Mouse (Mus musculus) embryonic facial prominence, embryonic 13.5 days (tissue): Measurements from ENCODE around the gene Tctn1. TPM values are rescaled to one million over a fixed set of nuclear protein-coding genes. Genes with fewer than 3 reads are reported as not detected.

ENCODE experiments used
- ATAC-seq: fragments of 200-750 bp; cut with Nextera tagmentation; 2 replicates; pipeline ENCODE4 v1.8.0; 2017; ENCODE audit warnings: low read depth; ENCODE audit not compliant: insufficient number of reproducible peaks, insufficient read depth, low FRiP score, low TSS enrichment
- H3K27ac ChIP-seq: fragments of 300-500 bp; sonication (generic); 2 replicates; pipeline ENCODE4 v1.5.1; 2015; ENCODE audit warnings: moderate library complexity, mild to moderate bottlenecking, inconsistent platforms
- H3K27me3 ChIP-seq: fragments of 300-500 bp; sonication (generic); 2 replicates; pipeline ENCODE4 v1.6.1; 2015; ENCODE audit warnings: mild to moderate bottlenecking, inconsistent platforms
- H3K36me3 ChIP-seq: fragments of 300-500 bp; sonication (generic); 2 replicates; pipeline ENCODE4 v1.6.1; 2015; ENCODE audit warnings: mild to moderate bottlenecking, inconsistent platforms
- H3K4me1 ChIP-seq: fragments of 300-500 bp; sonication (generic); 2 replicates; pipeline ENCODE4 v1.6.1; 2015; ENCODE audit warnings: inconsistent platforms
- H3K4me2 ChIP-seq: fragments of 300-500 bp; sonication (generic); 2 replicates; pipeline ENCODE4 v1.6.1; 2015; ENCODE audit warnings: moderate library complexity, mild to moderate bottlenecking, inconsistent platforms
- H3K4me3 ChIP-seq: fragments of 300-500 bp; sonication (generic); 2 replicates; pipeline ENCODE4 v1.5.1; 2015; ENCODE audit warnings: mild to moderate bottlenecking, inconsistent platforms
- H3K9ac ChIP-seq: fragments of 300-500 bp; sonication (generic); 2 replicates; pipeline ENCODE4 v1.6.1; 2015; ENCODE audit warnings: mild to moderate bottlenecking, inconsistent platforms
- H3K9me3 ChIP-seq: fragments of 300-500 bp; sonication (generic); 2 replicates; pipeline ENCODE4 v1.6.1; 2016; ENCODE audit warnings: inconsistent platforms
- WGBS: fragments of 180-500 bp; shearing (Covaris S2); methylation state at CpG from one replicate; pipeline ENCODE4 v1.1.7; 2015; ENCODE audit warnings: mixed read lengths; 5-methylcytosine and 5-hydroxymethylcytosine counted together
- polyA plus RNA-seq: library from polyadenylated mRNA; unstranded; fragments of >200 nt; fragmentation: Nextera tagmentation; extraction: Ambion mirVana; gene quantifications from 2 replicates; pipeline ENCODE4 v1.2.1, GENCODE M21; 2015

Gene Tctn1
- polyA plus RNA-seq, 1 experiment from 2014 or later: 5.0 TPM

GRCm38 (mm10) chr5:122242521-122243123 is 21.6 kb downstream of the Tctn1 start:
- 78% methylated on average over 6 of the region's 6 CpGs for WGBS
- H3K9ac ChIP-seq: peak overlapping the region; percentile 49; the same call in 1 of the 2 replicates
- H3K4me1 ChIP-seq: peaks cover 15% of the 10 kb centered on the region
- peaks cover 46% of the 10 kb centered on the region for H3K36me3 ChIP-seq
- H3K9me3 ChIP-seq: no peaks in the 10 kb centered on the region
- no peaks in the 10 kb centered on the region for H3K27me3 ChIP-seq
- H3K4me3 ChIP-seq: no peak overlapping the region
- no peak overlapping the region for H3K27ac ChIP-seq
- no peak for ATAC-seq
- no peak overlapping the region for H3K4me2 ChIP-seq

GRCm38 (mm10) chr5:122240989-122241388 is 23.3 kb downstream of the Tctn1 start:
- Histone ChIP-seq H3K36me3 (peaks cover 34% of the 10 kb centered on the region), H3K9me3 (no peaks in the 10 kb centered on the region), H3K4me1 (peaks cover 29% of the 10 kb centered on the region), H3K27me3 (no peaks in the 10 kb centered on the region), H3K4me2 (no peak overlapping the region), H3K27ac (peak overlapping the region; percentile 11; the same call in 1 of the 2 replicates), H3K9ac (no peak overlapping the region), H3K4me3 (no peak overlapping the region)
- WGBS: 41% methylated on average over 1 of the region's 1 CpGs
- ATAC-seq: no peak

DNA sequence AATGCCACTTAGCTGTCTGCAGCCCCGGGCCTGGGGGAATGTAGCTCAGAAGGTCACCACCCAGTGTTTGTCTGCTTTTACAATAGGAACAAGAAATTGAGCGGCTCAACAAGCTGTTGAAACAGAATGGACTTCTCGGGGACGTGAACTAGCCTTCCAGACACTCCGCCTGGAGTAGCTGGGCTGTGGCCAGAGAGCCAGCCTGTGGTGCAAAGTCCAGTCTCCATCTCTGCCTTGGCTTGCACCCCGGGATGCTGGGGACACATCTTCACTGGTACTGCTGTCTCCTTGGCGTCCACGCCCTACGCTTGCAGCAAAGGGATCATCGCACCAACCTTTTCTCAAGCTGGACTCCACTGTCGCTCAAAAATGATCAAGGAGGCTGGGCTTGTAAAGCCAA is 23.7 kb downstream of the Tctn1 start:
- H3K4me2 ChIP-seq: no peak overlapping the region
- H3K36me3 ChIP-seq: peaks cover 34% of the 10 kb centered on the region
- H3K9me3 ChIP-seq: no peaks in the 10 kb centered on the region
- no peak for ATAC-seq
- no peaks in the 10 kb centered on the region for H3K27me3 ChIP-seq
- no peak overlapping the region for H3K9ac ChIP-seq
- WGBS: 90% methylated on average over 11 of the region's 11 CpGs
- peaks cover 34% of the 10 kb centered on the region for H3K4me1 ChIP-seq
- no peak overlapping the region for H3K4me3 ChIP-seq
- H3K27ac ChIP-seq: no peak overlapping the region

DNA sequence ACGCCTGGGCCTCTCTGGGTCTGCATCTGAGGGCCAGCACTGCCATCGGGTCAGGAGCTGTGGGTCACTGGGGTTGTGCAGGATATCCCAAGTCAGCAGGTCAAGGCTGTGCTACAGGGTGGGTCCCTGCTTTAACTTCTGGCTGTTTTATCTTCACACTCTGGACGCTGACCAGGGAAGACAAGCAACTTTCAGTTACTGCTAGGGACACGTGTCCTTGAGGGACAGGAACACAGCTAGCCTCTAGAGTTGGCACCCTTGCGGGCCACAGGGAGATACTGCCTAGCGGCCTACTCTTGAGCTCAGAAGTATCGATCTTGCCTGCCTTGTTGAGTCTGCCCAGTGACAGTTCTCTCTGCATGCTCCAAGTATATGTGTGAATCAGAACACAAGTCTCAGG is 24.6 kb downstream of the Tctn1 start:
- no peaks in the 10 kb centered on the region for H3K9me3 ChIP-seq
- H3K4me2 ChIP-seq: no peak overlapping the region
- 72% methylated on average over 7 of the region's 7 CpGs for WGBS
- H3K9ac ChIP-seq: 0 out of 2 replicates have a peak overlapping the region, but pooled peaks have one; percentile 46
- H3K36me3 ChIP-seq: peaks cover 31% of the 10 kb centered on the region
- peaks cover 43% of the 10 kb centered on the region for H3K4me1 ChIP-seq
- no peak for ATAC-seq
- no peak overlapping the region for H3K4me3 ChIP-seq
- no peak overlapping the region for H3K27ac ChIP-seq
- H3K27me3 ChIP-seq: no peaks in the 10 kb centered on the region

GRCm38 (mm10) chr5:122237200-122237599 is 27.1 kb downstream of the Tctn1 start:
- WGBS: 45% methylated on average over 5 of the region's 5 CpGs
- no peaks in the 10 kb centered on the region for H3K9me3 ChIP-seq
- peak overlapping the region; percentile 76 for H3K27ac ChIP-seq
- peaks cover 60% of the 10 kb centered on the region for H3K4me1 ChIP-seq
- no peak overlapping the region for H3K4me2 ChIP-seq
- H3K27me3 ChIP-seq: no peaks in the 10 kb centered on the region
- H3K36me3 ChIP-seq: peaks cover 28% of the 10 kb centered on the region
- no peak overlapping the region for H3K9ac ChIP-seq
- H3K4me3 ChIP-seq: no peak overlapping the region
- ATAC-seq: no peak

DNA sequence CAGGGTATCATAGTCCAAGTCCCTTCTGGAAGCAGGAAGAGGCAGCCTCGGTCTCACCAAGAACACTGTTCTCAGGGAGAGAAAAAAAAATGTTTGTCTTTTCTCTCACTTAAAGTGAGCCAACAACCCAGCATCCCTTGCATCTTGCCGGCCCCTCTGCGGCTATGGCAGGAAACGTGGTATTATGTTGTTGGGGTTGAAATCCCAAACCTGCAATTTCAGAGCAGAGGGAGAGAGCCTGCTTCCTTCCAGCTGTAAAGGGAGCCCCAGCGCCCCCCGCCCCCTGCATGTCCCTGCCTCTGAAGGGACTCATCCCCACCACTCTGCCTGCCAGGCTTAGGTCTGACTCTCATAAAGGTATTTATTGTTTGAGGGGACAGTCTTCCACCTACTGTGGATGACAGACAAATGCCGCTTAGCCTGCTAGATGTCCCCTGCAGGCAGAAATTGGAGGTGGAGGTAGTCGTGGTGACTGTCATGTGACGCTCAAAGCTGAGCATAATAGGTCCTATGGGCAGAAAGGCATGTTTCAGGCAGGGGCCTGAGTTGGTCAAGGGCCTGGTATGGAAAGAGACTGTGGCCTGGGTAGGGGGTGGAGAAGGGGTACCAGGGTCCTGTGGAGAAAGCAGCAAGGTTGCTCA is 28.9 kb downstream of the Tctn1 start:
- Histone ChIP-seq H3K9ac (0 out of 2 replicates have a peak overlapping the region, but pooled peaks have one; percentile 32), H3K4me2 (peak overlapping the region; percentile 21; the same call in 1 of the 2 replicates), H3K36me3 (peaks cover 9% of the 10 kb centered on the region), H3K4me1 (peaks cover 60% of the 10 kb centered on the region), H3K9me3 (no peaks in the 10 kb centered on the region), H3K4me3 (no peak overlapping the region), H3K27me3 (no peaks in the 10 kb centered on the region), H3K27ac (peak overlapping the region; percentile 90)
- ATAC-seq: no peak; the same call in 1 of the 2 replicates
- WGBS: 18% methylated on average over 9 of the region's 9 CpGs

- H3K9ac ChIP-seq: 0 out of 2 replicates have a peak overlapping the region, but pooled peaks have one; percentile 32
- H3K27me3 ChIP-seq: no peaks in the 10 kb centered on the region
- no peak for ATAC-seq
- H3K4me1 ChIP-seq: peaks cover 56% of the 10 kb centered on the region
- H3K4me2 ChIP-seq: peak overlapping the region; percentile 21
- 50% methylated on average over 9 of the region's 9 CpGs for WGBS
- peak overlapping the region; percentile 90 for H3K27ac ChIP-seq
- no peak overlapping the region for H3K4me3 ChIP-seq
- 0 out of 2 replicates have a peak, but pooled peaks cover 3% of the 10 kb centered on the region for H3K36me3 ChIP-seq
- no peaks in the 10 kb centered on the region for H3K9me3 ChIP-seq
These were observed 29.7 kb downstream of the Tctn1 start for GRCm38 (mm10) chr5:122234319-122235195.

DNA sequence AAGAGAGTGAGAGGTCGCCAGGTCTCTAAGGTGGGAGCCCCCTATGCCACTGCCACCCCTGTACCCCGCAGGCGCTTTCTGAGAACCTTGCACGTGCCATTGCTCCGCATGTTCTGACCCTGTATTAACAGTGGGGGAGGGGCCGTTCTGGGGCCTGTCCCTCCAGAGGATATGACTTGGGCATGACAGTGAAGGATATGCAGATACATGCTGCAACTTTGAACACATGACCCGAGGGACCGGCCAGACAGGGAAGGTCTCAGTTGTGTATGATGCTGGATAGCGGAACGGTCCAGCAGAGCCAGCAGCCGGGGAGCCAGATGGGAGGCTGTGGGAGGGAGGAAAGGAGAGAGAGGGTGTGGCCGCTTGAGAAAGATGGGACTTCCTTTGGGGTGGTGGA is 30.6 kb downstream of the Tctn1 start:
- H3K4me2 ChIP-seq: no peak overlapping the region
- no peak overlapping the region for H3K4me3 ChIP-seq
- ATAC-seq: no peak
- H3K4me1 ChIP-seq: peaks cover 47% of the 10 kb centered on the region
- 0 out of 2 replicates have a peak, but pooled peaks cover 3% of the 10 kb centered on the region for H3K36me3 ChIP-seq
- peak overlapping the region; percentile 90; the same call in 1 of the 2 replicates for H3K27ac ChIP-seq
- H3K27me3 ChIP-seq: no peaks in the 10 kb centered on the region
- 84% methylated on average over 12 of the region's 12 CpGs for WGBS
- H3K9me3 ChIP-seq: no peaks in the 10 kb centered on the region
- H3K9ac ChIP-seq: no peak overlapping the region

GRCm38 (mm10) chr5:122233077-122233581 is 31.1 kb downstream of the Tctn1 start:
- WGBS: 86% methylated on average over 14 of the region's 14 CpGs
- H3K4me3 ChIP-seq: no peak overlapping the region
- no peak overlapping the region for H3K27ac ChIP-seq
- H3K36me3 ChIP-seq: 0 out of 2 replicates have a peak, but pooled peaks cover 2% of the 10 kb centered on the region
- H3K4me1 ChIP-seq: peaks cover 45% of the 10 kb centered on the region
- H3K9me3 ChIP-seq: peaks cover 1% of the 10 kb centered on the region; the same call in 1 of the 2 replicates
- H3K9ac ChIP-seq: no peak overlapping the region
- H3K4me2 ChIP-seq: no peak overlapping the region
- no peaks in the 10 kb centered on the region for H3K27me3 ChIP-seq
- no peak for ATAC-seq

GRCm38 (mm10) chr5:122232004-122232403 is 32.3 kb downstream of the Tctn1 start:
- no peak overlapping the region for H3K4me3 ChIP-seq
- no peak for ATAC-seq
- no peak overlapping the region for H3K4me2 ChIP-seq
- peaks cover 8% of the 10 kb centered on the region for H3K36me3 ChIP-seq
- H3K9me3 ChIP-seq: peaks cover 5% of the 10 kb centered on the region
- H3K27ac ChIP-seq: peak overlapping the region; percentile 33; the same call in 1 of the 2 replicates
- WGBS: 47% methylated on average over 5 of the region's 5 CpGs
- peaks cover 40% of the 10 kb centered on the region for H3K4me1 ChIP-seq
- no peak overlapping the region for H3K9ac ChIP-seq
- H3K27me3 ChIP-seq: no peaks in the 10 kb centered on the region

GRCm38 (mm10) chr5:122231431-122231830 is 32.8 kb downstream of the Tctn1 start:
- H3K27me3 ChIP-seq: no peaks in the 10 kb centered on the region
- peaks cover 35% of the 10 kb centered on the region for H3K4me1 ChIP-seq
- H3K36me3 ChIP-seq: peaks cover 8% of the 10 kb centered on the region
- ATAC-seq: no peak
- 78% methylated on average over 6 of the region's 6 CpGs for WGBS
- no peak overlapping the region for H3K9ac ChIP-seq
- no peak overlapping the region for H3K27ac ChIP-seq
- H3K4me2 ChIP-seq: no peak overlapping the region
- H3K4me3 ChIP-seq: no peak overlapping the region
- peaks cover 5% of the 10 kb centered on the region for H3K9me3 ChIP-seq
